Mouse (Mus musculus) liver, embryonic 14.5 days (tissue): ENCODE measurements at regions not wholly inside any gene's neighbourhood (a gene's known extent, or its start where the extent isn't known, plus 50 kb on each side); places are given as distances from the start of the nearest gene placed in this dataset.

Source experiments
- CTCF ChIP-seq: IDR thresholded peaks from 2 replicates; pipeline ENCODE4 v1.5.1; 2016; ENCODE audit warnings: antibody characterized with exemption, low read depth, control low read depth
- EP300 ChIP-seq: IDR thresholded peaks from 2 replicates; pipeline ENCODE4 v1.6.1; 2016; ENCODE audit warnings: antibody characterized with exemption, low read depth

DNA sequence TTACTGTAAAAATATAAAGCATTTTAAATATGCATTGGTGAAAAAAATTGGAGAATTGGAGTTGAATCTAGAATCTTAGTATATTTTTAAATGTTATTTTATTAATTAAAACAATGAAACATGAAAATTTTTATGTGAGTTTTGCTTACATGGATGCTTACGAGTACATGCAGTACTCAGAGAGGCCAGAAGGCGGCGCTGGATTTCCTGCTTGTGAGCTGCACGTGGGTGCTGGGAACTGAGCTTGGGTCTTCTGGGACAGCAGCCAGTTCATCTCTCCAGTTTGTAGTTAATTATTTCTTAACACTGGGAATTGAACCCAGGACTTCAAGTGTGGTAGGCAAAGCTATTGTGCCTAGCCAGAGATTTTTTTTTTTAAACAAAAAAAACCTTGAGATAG is 85.5 kb downstream of the Zfp281 start:
- TF ChIP-seq CTCF (peak; percentile 42), EP300 (no peak)
